Mouse (Mus musculus) thymus, postnatal 36 days (tissue): ENCODE data around the gene Eva1a.

Experiments
- DNase-seq, 2 experiments: peaks; one replicate each; pipeline ENCODE4 v3.0.0; 2022; ENCODE audit warnings: mixed read lengths in 2 of 2

Gene Eva1a

DNA sequence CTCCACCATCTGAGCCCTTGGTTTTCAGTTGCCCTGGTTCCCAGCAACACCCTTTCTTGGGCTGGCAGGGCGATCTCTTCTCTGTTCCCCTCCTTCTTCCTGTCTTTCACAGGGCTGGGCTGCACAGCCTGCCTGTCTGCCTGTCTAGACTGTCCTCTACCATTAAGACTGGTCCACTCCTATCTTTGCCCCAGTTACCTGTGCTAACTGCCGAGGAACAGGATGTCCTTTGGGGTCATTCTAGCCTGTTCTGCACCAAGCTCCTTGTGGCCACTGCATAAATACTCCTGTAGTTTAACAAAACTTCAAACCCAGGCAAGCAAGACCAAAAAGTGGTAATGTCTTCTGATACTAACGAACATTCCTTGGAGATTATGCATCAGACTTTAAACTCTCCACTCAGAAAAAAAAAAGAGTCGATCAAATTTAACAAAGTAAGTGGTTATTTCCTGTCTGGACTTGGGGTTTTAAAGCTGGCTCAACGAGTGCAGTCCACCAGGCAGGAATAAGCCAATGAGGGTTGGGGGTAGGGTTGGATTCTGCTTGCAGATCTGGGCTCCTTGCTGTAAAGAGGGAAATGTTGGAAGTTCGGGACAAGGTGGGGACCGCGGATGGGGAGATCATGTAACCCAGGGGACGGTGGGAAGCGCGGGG lies at the start of gene Eva1a:
Gene Eva1a (plus strand): TSS at position 210 of the 654 bp plus-strand sequence.
- DNase-seq: no peak

DNA sequence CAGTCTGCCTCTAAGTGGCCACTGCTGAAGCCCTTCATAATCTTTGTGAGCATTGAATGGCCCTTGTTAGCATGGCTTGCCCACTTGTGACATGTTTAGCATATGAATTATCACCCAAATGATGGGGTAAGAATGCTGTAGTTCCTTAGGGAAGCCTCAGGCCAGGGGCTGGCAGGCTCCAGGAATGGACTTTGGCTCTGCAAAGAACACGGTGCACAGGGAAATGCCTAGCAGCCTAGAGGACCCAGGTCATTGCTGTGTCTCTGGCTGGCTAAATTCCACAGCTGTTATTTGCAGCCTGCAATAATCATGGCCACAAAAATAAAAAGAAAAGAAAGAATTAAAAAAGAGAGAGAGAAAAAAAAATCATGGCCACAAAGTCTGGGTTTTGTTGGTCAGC lies 28.5 kb upstream of the Eva1a start:
- DNase-seq: no peak

DNA sequence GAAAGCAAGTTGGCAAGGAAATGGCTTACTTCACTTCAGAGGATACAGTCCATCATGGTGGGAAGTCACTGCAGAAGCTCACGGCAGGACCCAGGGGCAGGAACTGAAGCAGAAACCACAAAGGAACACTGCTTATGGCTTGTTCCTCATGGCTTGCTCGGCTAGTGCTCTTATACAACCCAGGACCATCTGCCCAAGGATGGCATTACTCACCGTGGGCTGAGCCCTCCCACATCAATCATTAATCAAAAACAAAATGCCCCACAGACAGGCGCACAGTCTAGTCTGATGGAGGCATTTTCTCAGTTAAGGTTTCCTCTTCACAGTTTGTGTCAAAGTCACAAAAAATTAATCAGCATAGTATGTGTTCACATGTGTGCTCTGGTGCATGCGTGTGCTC lies 19.8 kb upstream of the Eva1a start:
- no peak for DNase-seq

DNA sequence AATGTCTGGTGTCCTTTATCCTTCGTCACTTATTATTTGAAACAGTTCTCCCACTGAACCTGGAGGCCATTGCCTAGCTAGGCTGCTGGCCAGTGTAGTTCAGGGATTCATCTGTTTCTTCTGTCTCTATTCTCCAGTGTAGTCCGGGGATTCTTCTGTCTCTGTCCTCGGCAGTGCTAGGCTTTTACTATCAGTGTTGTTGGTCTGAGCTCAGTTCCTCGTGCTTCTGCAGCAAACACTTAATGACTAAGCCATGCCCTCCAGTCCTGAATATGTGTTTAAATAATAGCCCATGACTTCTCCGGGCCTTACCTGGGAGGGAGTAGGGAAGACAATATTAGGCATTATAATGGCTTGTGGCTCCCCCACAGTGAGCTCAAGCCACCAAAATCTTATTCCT lies 19.3 kb upstream of the Eva1a start:
- DNase-seq: no peak

DNA sequence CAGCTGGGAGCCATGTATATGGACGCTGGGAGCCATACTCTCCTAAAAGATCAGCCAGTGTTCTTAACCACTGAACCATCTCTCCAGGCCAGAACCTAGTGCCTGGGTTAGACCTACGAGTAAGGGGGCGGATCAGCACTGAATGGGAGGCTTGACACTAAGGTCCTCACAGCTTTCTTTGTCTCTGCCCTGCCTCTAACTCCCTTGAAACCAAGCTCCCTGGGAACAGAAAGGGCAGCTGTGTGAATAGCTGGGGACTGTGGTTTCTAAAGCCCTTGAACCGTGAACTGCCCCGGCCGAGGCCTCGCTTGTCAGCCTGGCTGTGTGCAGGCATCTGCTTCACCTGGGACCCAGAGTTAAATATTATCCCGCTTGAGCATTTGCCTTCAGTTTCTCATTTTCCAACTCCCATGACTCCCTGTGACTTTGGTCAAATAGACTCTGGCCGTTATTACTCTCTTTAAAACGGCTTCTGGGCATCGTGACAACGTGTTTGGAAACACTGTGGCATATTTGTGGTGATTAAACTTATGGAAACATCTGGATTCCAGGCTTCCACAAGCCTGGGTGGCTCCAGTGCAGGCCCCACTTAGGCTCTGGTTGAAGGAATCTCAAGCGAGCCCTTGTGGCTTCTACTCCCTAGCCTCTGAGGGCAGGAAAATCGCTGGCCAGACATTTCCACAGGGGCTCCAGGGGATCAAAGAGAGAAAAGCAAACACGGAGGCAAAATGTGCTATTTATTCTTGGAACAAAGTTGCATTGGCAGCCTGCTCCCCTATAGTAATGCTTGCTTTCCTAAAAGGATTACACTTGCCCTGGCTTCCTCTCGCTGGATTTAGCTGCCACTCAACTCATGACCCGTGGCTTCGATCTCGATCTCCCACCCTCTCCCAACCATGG lies 11.0 kb upstream of the Eva1a start:
- no peak for DNase-seq

DNA sequence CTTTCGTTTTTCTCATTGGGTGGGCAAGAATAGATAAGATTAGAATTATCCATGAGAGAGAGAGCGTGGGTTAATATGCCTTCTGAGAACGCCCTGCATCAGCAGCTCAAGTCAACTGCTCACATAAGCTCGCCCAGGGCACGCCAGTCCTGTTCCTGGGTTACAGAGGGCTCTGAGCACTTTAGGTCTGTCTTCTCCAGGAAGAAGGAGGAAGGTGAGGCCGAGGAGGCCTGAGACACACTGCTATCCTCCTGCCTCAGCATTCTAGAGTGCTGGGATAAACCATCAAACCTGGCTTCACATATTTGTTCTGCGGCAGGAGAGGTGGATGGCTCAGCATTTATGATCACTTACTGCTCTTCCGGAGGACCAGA lies 10.3 kb upstream of the Eva1a start:
- no peak for DNase-seq

DNA sequence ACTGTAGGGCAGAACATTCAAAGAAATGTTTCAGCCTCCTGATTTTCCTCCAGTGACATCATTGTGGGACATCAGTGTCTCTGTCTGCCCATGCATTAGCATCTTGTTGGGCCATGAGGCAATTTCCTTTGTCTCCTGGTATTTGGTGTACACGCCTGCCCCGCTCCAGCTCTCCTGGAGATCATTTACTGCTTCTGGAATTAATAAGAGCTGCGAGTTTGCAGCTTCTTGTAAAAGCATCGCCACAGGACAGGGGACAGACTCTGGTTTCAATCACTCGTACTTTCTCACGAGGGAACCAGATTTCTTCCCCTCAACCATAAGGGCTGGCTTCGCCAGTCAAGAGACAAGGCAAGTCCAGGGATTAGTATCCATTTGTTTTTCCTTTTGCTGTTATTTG lies 3.6 kb upstream of the Eva1a start:
- DNase-seq: no peak

DNA sequence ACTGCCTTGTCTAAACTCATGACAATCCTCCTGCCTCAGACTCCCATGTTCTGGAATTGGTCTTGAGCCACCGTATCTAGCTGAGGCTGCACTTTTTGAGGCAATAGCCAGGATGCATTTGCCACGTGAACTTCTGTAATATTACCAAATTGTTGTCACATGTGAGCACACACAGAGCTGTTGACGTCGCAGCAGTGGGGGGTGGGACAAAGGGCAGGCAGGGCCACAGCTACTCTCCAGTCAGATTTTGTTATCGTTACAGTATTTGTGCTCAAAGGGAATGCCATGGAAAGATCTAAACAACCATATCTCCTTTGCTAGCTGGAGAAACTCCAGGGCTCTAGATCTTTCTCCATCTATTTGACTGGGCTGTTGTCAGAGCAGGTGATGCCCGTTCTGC lies 1.6 kb upstream of the Eva1a start:
- DNase-seq: no peak

DNA sequence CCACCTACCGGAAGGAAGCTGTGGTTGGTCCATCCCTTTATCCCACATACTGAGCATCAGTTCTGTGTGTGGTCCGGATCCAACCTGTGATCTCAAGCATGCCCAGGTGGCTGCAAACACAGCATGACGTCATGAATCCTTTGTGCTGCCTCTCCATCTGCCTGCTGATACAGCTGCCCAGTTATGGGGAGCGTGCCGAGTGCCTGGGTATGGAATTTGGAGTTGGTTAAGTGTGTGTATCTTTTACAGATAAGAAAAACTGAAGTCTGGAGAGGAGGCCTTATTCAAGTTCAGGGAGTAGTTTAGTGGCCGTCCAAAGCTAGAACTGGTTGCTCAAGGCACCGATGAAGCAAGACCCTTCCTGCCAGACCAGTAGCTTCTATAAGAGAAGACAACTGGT lies 875 bp upstream of the Eva1a start:
- DNase-seq: no peak

DNA sequence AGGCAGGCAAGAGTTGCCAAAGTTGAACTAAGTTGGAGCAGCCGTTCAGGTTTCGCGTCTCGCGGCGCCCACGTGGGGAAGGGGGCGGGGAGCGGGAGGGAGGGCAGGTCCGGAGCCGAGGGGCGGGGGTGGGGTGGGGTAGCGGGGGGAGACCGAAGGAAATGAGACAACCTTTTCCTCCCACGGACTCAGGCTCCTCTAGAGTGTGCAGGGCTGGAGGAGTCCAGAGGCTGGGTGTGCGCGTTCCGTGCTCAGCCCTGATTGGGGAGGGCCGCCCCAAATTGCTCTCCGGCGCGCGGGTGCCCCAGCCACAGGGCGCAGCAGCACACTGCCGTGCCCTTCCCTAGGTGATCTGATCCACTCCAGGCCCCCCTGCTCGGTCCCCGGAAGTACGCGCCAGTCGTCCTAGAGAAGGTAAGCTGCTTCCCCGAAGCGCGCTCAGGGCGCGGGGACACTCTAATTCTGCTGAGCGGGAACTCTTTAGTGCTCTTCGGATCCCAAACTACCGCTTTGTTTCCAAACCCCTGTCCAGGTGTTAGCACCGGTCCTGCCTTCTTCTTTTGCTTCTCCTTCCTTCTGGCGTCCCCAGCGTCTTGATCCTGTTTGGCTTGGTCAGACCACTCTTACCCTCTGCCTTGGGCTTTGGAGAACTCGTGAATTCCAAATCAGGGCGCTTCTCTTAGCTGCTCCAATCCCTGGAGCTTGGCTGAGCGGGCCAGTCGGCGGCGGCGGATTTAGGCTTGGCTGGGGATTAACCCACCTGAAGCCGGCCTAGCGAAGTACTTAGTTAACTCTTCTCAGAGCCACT lies 849 bp downstream of the Eva1a start:
- DNase-seq: no peak

DNA sequence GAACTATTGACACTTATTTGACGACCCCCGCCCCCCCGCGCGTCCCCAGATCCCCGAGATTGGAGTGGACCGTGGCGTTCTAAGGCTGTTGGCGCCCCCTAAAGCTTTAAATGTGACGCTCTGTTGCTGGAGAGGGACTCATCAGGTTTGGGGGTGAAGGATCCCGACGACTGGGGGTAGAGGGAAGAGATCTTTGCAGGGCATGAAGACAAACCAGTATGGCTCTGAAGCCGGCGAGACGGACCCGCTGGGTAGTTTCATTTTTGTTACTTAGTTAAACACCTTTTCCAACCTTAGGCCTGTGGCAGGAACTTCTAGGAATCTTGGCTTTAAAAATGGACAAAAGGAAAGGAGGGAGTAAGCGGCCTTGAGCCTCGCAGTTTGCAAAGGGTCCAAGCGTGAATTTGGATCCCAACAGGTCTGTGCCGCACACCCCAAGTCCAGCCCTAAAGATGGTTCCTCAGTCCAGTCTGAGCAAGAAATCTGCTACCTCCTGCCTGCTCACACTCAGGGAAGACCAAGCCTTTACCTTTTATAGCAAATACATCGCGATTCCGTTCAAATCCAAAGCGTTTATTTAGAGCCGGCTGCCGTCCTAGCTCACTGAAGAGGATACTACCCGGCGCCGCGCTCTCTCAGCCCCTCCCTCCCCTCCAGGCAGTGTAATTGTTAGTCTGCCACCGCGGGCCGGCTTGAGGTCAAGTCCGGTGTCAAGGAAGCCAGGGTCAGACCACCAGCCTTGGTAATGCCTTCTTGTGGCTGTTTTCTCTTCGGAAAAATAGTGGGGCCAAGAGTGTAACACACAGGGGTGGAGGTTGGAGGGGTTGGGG lies 1.7 kb downstream of the Eva1a start:
- no peak for DNase-seq

DNA sequence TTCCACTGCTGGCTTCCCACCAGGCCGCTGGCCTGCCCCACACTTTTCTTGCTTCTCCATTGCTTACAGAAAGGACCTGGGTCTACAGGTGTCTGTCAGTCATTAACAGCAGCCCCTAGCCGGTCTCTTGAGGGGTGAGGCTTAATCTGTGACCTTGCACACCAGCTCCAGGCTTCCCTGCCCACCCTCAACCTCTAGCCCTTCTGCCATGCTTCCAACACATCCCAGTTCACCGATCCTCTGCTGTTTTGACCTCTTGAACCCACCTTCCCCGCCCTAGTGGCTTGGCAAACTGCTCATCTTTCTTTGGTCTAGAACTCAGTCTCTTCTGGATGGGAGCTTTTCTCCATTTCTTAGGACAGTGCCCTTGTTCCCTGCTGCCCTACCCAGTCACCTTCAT lies 2.8 kb downstream of the Eva1a start:
- DNase-seq: no peak

DNA sequence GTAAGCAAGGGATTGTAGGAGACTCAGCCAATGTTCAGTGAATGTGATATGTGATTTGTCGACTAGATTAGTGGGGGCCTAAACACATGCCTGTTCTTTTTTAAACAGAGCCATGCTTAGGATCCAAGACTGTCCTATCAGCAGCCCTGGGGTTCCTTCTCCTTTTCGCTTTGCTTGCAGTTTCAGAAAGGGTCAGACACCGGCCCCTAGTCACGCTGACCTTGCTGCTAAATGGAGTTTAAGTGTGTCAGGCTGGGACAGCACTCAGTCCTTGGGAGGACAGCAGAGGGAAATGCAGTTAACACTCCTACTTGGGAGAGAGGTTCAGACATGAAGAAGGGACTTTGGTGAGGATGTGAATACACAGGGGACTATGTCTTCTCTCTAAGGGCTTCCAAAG lies 3.7 kb downstream of the Eva1a start:
- DNase-seq: no peak

DNA sequence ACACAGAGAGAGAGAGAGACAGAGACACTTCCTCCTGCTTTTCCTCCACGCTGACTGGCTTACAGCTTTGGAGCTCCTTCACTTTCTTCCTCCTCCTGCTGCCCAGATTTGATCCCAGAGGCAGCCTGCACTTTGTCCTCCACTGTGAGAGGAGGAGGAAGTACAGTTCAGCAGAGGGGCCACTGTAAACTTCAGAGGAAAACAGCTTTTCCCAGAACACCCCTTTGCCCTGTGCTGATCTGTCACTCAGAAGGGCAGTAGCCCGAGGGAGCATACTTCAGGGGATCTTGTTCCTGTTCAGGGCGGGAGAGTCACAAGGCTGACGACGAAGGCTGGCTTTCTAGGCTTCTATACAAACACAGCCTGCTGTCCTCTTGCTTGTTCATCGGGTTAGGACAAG lies 7.1 kb downstream of the Eva1a start:
- DNase-seq: no peak

DNA sequence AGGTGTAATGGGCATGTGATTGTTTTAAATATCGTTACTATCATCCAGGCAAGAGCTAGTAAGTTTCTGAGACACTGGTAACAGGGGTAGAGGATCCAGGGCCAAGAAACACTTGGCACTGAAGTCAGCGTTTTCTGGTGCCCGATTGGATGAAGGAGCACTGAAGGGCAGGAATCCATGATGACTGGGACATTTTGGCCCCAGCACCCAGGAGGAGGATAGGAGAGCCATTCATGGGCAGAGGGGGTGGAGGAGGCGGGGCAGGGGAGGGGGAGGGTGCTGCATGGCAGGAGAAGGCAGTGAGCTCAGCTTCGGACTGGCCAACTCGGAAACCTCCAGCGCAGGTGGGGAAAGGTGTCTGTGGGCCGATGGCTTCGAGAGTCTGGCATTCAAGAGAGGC lies 9.4 kb downstream of the Eva1a start:
- DNase-seq: no peak

DNA sequence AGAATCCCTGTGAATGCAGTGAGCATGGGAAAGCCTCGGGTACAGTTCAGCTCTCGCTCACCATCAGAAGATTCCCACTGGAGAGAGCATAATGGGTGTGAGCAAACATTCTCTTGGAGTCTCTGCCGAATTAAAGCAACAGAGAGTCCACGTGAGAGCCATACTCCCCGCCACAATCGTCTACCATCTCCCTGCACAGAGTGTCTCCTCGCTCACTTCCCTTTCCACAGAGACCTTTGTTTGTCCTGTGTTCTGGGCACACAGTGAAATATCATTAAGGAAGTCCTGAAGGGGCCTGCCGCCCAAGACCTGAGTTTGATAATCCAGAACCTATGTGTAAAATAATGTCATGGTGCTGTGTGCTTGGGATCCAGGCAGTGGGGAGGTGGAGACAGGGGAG lies 10.7 kb downstream of the Eva1a start:
- DNase-seq: no peak

DNA sequence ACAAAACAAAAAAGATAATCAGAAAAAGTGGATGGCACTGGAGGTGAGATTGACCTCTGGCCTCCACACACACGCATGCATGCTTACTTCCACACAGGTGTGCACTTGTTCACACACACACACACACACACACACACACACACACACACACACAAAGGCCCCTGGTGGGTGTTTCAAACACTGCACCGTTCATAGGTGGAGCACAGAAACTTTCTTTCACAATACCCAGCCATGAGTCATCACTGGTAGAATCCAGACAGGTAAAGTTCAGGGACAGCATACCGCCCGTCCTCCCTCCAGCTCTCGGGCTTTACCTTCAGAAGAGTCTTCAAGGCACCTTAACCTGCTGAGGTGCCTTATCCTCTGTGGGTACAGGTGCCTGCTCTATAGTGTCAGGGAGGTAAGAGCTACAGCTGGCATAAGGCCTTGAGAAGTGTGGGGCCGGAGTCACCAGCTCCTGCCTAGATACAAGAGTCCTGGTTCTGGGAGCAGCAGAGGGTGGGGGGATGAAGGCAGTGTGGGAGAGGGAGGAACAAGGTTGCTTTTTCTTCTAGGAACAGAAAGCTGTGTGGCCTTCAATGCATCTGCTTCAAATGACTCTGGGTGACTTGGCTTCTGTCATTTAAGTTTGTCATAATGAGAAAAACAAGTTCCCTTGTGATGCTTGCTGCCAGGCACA lies 11.3 kb downstream of the Eva1a start:
- no peak for DNase-seq

DNA sequence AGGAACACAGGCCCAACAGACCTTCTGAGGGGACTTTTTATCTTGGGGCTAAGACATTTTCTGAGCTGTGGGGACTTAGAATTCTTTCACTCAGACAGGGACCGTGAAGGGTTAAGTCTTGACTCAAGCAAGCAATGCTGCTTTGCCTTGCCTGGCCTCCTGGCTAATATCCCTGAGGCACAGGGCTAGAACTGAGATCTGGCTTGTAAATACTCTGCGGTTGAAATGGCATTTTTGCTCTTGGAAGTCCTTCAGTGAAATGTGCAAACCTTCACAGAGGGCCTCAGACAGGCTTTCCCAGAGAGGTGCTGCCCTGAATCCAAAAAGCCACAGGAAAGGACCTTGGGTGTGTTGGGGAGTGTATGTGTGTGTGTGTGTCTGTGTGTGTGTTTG lies 11.9 kb downstream of the Eva1a start:
- no peak for DNase-seq

DNA sequence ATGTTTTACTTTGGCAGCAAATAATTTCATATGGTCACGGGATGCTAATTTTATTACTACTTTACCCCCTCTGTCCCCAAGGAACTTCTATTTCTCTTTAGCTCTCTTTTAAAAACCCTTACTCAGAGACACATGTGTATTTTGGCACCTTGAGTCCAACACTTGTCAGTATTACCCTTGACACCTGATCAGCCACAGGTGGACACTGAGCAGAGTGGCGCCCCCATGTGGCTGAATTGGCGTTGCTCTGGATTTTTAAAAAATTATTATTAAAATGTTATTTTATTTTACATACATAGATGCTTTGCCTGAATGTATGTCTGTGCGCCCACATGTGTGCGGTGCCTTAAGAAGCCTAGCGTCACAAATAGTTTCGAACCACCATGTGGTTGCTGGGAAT lies 14.0 kb downstream of the Eva1a start:
- no peak for DNase-seq

DNA sequence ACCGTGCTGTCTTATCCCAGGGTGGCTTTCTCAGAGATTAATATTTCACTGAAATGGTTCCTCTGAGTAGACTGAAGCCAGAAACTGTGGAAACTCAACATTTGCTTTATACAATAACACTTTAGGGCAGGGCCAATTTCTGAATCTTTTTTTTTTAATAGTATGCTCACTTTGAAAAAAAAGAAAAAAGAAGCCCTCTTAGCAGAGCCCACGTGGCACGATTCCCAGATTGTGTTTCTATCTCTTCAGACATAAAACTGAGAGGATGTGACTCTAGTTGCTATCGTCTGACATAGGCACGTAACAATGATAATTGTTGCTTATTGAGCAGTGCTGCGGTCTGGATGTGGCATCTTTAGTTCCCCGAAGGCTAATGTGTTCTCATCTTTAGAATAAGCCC lies 19.1 kb downstream of the Eva1a start:
- no peak for DNase-seq

DNA sequence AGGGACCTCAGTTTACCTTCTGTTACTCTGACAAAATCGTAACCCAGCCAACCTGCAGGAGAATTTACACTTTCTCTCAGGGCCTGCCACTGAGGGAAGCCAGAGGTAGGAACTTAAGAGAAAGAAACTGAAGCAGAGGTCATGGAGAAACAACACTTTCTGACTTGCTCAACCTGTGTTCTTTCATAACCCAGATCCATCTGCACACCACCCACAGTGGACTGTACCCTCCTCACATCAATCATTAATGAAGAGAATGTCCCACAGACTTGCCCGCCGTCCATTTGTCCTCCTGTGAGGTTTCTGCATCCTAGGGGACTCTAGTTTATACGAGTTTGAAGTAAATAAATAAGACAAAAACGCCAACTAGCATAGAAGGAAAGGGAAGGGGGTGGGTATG lies 24.4 kb downstream of the Eva1a start:
- DNase-seq: no peak

DNA sequence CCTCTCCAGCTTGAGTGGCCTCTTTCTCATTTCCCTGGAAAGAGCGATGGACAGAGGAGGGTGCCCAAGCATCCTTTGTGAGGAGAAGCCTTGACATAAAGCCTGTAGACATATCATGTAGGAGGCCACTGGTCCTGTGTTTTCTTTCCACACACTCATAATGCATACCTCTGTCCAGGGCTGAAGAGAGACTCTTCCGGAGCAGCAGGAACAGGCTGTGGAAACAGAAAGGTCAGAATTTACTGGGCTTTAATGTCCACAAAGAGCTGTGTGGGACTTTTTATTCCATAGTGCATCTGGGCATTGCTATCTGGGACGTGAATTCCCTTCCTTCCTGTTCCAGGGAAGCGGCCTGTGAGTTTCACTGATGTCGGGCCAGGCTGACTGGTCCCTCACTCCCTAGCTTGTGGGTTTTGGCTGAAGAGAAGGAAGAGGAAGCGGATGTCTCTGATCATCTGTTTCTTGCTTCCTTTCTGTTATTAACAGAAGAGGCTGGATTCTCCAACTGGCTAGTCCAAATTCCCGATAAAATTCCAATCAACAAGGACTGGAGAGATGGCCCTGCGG lies 25.8 kb downstream of the Eva1a start:
- DNase-seq: no peak
